Mouse (Mus musculus): ENCODE results near the gene Gtf2h4.
A peak's percentile ranks its signal among the peaks of the same experiment; 100 is the strongest.

Gtf2h4 gene

GRCm38 (mm10) chr17:35696691-35697090 is 23.2 kb upstream of the Gtf2h4 start:
- no peak for DNase-seq

GRCm38 (mm10) chr17:35695289-35695688 is 21.8 kb upstream of the Gtf2h4 start:
- no peak for DNase-seq

- DNase-seq, result no peak
Observed at GRCm38 (mm10) chr17:35693906-35694305, 20.4 kb upstream of the Gtf2h4 start.

GRCm38 (mm10) chr17:35692368-35692767 is 18.8 kb upstream of the Gtf2h4 start:
- no peak for DNase-seq

- DNase-seq, result no peak
Observed at GRCm38 (mm10) chr17:35691811-35692210, 18.3 kb upstream of the Gtf2h4 start.

GRCm38 (mm10) chr17:35689936-35690645 is 16.6 kb upstream of the Gtf2h4 start:
- DNase-seq, result no peak

GRCm38 (mm10) chr17:35688347-35689175 is 15.0 kb upstream of the Gtf2h4 start:
- no peak for DNase-seq

GRCm38 (mm10) chr17:35685061-35685460 is 11.5 kb upstream of the Gtf2h4 start:
- DNase-seq, result no peak

GRCm38 (mm10) chr17:35681986-35682385 is 8.4 kb upstream of the Gtf2h4 start:
- DNase-seq, result no peak

GRCm38 (mm10) chr17:35680591-35680990 is 7.1 kb upstream of the Gtf2h4 start:
- DNase-seq, result no peak

- no peak for DNase-seq
Observed at GRCm38 (mm10) chr17:35672527-35672926, 1.0 kb downstream of the Gtf2h4 start.

- no peak for DNase-seq
Observed at GRCm38 (mm10) chr17:35671846-35672245, 1.7 kb downstream of the Gtf2h4 start.

GRCm38 (mm10) chr17:35669731-35670130 is 3.8 kb downstream of the Gtf2h4 start:
- DNase-seq, result no peak

- DNase-seq, result peak; percentile 95
Observed at GRCm38 (mm10) chr17:35667334-35668065, 6.0 kb downstream of the Gtf2h4 start, which contains the start of gene Vars2. Vars2 (minus strand) TSS chr17:35667592.

- peak; percentile 82 for DNase-seq
Observed at GRCm38 (mm10) chr17:35666851-35667256, 6.7 kb downstream of the Gtf2h4 start.

GRCm38 (mm10) chr17:35665957-35666515 is 7.5 kb downstream of the Gtf2h4 start:
- DNase-seq, result peak; percentile 18

- no peak for DNase-seq
Observed at GRCm38 (mm10) chr17:35653086-35653485, 20.5 kb downstream of the Gtf2h4 start.

- DNase-seq, result no peak
Observed at GRCm38 (mm10) chr17:35649429-35649828, 24.1 kb downstream of the Gtf2h4 start.

- no peak for DNase-seq
Observed at GRCm38 (mm10) chr17:35643609-35644236, 29.8 kb downstream of the Gtf2h4 start, which contains the start of gene Mucl3. Mucl3 (minus strand) TSS chr17:35643695.

- DNase-seq, result no peak
Observed at GRCm38 (mm10) chr17:35639352-35639751, 34.2 kb downstream of the Gtf2h4 start.

GRCm38 (mm10) chr17:35638475-35639190 is 34.9 kb downstream of the Gtf2h4 start:
- DNase-seq, result peak; percentile 79

- peak; percentile 33 for DNase-seq
Observed at GRCm38 (mm10) chr17:35636363-35636762, 37.2 kb downstream of the Gtf2h4 start.

Measured in embryo, embryonic 11 days (tissue).